Mouse (Mus musculus) liver, embryonic 14.5 days (tissue): ENCODE measurements around the gene E2f6. TPM values are rescaled to one million over a fixed set of nuclear protein-coding genes. Genes with fewer than 3 reads are reported as not detected.

ENCODE experiments used
- ATAC-seq: fragments of 200-750 bp; cut with Nextera tagmentation; 2 replicates; pipeline ENCODE4 v1.8.0; 2017; ENCODE audit warnings: moderate number of reproducible peaks, mild to moderate bottlenecking, moderate library complexity; ENCODE audit not compliant: insufficient read depth
- DNase-seq, 3 experiments: peaks; one replicate each; pipeline ENCODE4 v3.0.0-alpha.2; 2012 to 2013; ENCODE audit warnings: low read depth in 3 of 3, low spot score in 3 of 3
- H3K27ac ChIP-seq: fragments of 300-500 bp; sonication (generic); 2 replicates; pipeline ENCODE4 v1.5.1; 2014; ENCODE audit warnings: moderate library complexity, mild to moderate bottlenecking, control low read depth, inconsistent platforms
- H3K27me3 ChIP-seq: fragments of 300-500 bp; sonication (generic); 2 replicates; pipeline ENCODE4 v1.6.1; 2014; ENCODE audit warnings: mild to moderate bottlenecking, low read length, moderate library complexity; ENCODE audit not compliant: control insufficient read depth, insufficient read depth
- H3K36me3 ChIP-seq: fragments of 300-500 bp; sonication (generic); replicated peaks from 2 replicates; pipeline ENCODE4 v1.6.1; 2014; ENCODE audit warnings: low read depth; ENCODE audit not compliant: control insufficient read depth, insufficient read depth
- H3K4me1 ChIP-seq, 2 experiments: fragments of 200-500 bp in 1 of 2; fragments of 300-500 bp in 1 of 2; sonication (generic) in 1 of 2; replicated peaks; 2 replicates each; pipeline ENCODE4 v1.6.1; 2012 to 2014; ENCODE audit warnings: antibody characterized with exemption in 1 of 2, inconsistent platforms in 1 of 2, low read length in 1 of 2; ENCODE audit not compliant: control insufficient read depth in 2 of 2, insufficient read depth in 2 of 2
- H3K4me2 ChIP-seq: fragments of 300-500 bp; sonication (generic); 2 replicates; pipeline ENCODE4 v1.6.1; 2014; ENCODE audit warnings: low read depth, mild to moderate bottlenecking, control low read depth, moderate library complexity
- H3K4me3 ChIP-seq, 2 experiments: fragments of 200-500 bp in 1 of 2; fragments of 300-500 bp in 1 of 2; sonication (generic) in 1 of 2; 2 replicates each; pipeline ENCODE4 v1.5.1; 2012 to 2014; ENCODE audit warnings: low read depth in 2 of 2, low read length in 2 of 2, mild to moderate bottlenecking in 2 of 2, control low read depth in 1 of 2, inconsistent platforms in 1 of 2, moderate library complexity in 1 of 2; ENCODE audit not compliant: insufficient read depth in 1 of 2
- H3K9ac ChIP-seq: fragments of 300-500 bp; sonication (generic); replicated peaks from 2 replicates; pipeline ENCODE4 v1.6.1; 2014; ENCODE audit warnings: mild to moderate bottlenecking, control low read depth, moderate library complexity
- H3K9me3 ChIP-seq: fragments of 300-500 bp; sonication (generic); 2 replicates; pipeline ENCODE4 v1.6.1; 2016; ENCODE audit warnings: low read length, mixed read lengths; ENCODE audit not compliant: control insufficient read depth
- CTCF ChIP-seq: IDR thresholded peaks from 2 replicates; pipeline ENCODE4 v1.5.1; 2016; ENCODE audit warnings: antibody characterized with exemption, low read depth, control low read depth
- EP300 ChIP-seq: IDR thresholded peaks from 2 replicates; pipeline ENCODE4 v1.6.1; 2016; ENCODE audit warnings: antibody characterized with exemption, low read depth
- WGBS: fragments of 180-500 bp; shearing (Covaris S2); extraction: QIAGEN DNeasy Blood & Tissue Kit; methylation state at CpG from one replicate; pipeline ENCODE4 v1.1.7; 2014; ENCODE audit not compliant: insufficient replicate concordance; 5-methylcytosine and 5-hydroxymethylcytosine counted together
- polyA plus RNA-seq, 2 experiments: library from polyadenylated mRNA; depleted of rRNA in 1 of 2; stranded (reverse) in 1 of 2; unstranded in 1 of 2; fragments of >200 nt; fragmentation: Nextera tagmentation in 1 of 2; extraction: Ambion mirVana in 1 of 2; gene quantifications; 2 replicates each; pipeline versions ENCODE4 v1.2.1 to v1.2.3; 2012 to 2014

Gene E2f6
- polyA plus RNA-seq, 2 experiments = 14.3 to 15.5 TPM

DNA sequence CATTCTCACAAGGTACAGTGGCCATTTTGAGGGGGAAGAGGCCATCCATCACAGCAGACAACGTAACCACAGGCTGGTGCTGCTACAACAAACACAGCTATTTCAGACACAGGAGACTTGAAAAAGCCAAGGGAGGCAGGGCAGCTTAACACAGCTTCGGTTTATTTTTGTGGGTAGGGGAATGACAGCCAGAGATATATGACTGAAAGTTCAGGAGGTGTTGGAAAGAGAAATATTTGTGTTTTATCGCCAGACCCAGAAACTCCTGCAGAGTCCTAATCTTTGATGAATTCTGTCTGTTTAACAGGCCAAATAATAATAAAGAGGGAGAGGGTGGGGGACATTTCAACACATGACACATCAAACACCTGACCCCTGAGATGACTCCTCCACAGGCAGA lies 55.7 kb downstream of the E2f6 start:
- ATAC-seq = no peak; the same call in 1 of the 2 replicates
- no peak overlapping the region for H3K4me2 ChIP-seq
- no peak overlapping the region for H3K9ac ChIP-seq
- no peak overlapping the region for H3K4me3 ChIP-seq
- no peak overlapping the region for H3K27ac ChIP-seq
- H3K36me3 ChIP-seq = no peaks in the 10 kb centered on the region
- H3K9me3 ChIP-seq = no peaks in the 10 kb centered on the region
- no peaks in the 10 kb centered on the region for H3K27me3 ChIP-seq
- DNase-seq = no peak
- peaks cover 0 to 29% of the 10 kb centered on the region in 2 experiments; a peak in 3 of 4 replicates for H3K4me1 ChIP-seq
- no peak for TF ChIP-seq CTCF
- no peak for TF ChIP-seq EP300
- WGBS = 7% methylated on average over 3 of the region's 3 CpGs

- H3K36me3 ChIP-seq = no peaks in the 10 kb centered on the region
- DNase-seq = no peak
- H3K4me2 ChIP-seq = no peak overlapping the region
- no peak overlapping the region for H3K27ac ChIP-seq
- TF ChIP-seq EP300 (no peak), CTCF (no peak)
- H3K4me3 ChIP-seq = no peak overlapping the region
- ATAC-seq = no peak
- H3K9ac ChIP-seq = no peak overlapping the region
- no peaks in the 10 kb centered on the region for H3K9me3 ChIP-seq
- H3K27me3 ChIP-seq = no peaks in the 10 kb centered on the region
- WGBS = 53% methylated on average over 7 of the region's 7 CpGs
- H3K4me1 ChIP-seq = peaks cover 0 to 29% of the 10 kb centered on the region in 2 experiments; a peak in 3 of 4 replicates
Measured at GRCm38 (mm10) chr12:16867306-16867705, 56.5 kb downstream of the E2f6 start.

GRCm38 (mm10) chr12:16868618-16869017 lies 57.9 kb downstream of the E2f6 start:
- no peak overlapping the region for H3K4me2 ChIP-seq
- no peak for ATAC-seq
- H3K27me3 ChIP-seq = no peaks in the 10 kb centered on the region
- no peak overlapping the region for H3K27ac ChIP-seq
- no peaks in the 10 kb centered on the region for H3K9me3 ChIP-seq
- 63% methylated on average over 6 of the region's 6 CpGs for WGBS
- DNase-seq = no peak
- TF ChIP-seq CTCF (no peak), EP300 (no peak)
- no peaks in the 10 kb centered on the region for H3K36me3 ChIP-seq
- H3K9ac ChIP-seq = no peak overlapping the region
- H3K4me3 ChIP-seq = no peak overlapping the region
- peaks cover 0 to 29% of the 10 kb centered on the region in 2 experiments; a peak in 3 of 4 replicates for H3K4me1 ChIP-seq

- H3K36me3 ChIP-seq = no peaks in the 10 kb centered on the region
- H3K4me1 ChIP-seq = peaks cover 0 to 29% of the 10 kb centered on the region in 2 experiments; a peak in 3 of 4 replicates
- 52% methylated on average over 8 of the region's 8 CpGs for WGBS
- H3K9ac ChIP-seq = no peak overlapping the region
- H3K27ac ChIP-seq = no peak overlapping the region
- no peak for TF ChIP-seq CTCF
- no peaks in the 10 kb centered on the region for H3K27me3 ChIP-seq
- ATAC-seq (no peak), DNase-seq (no peak)
- H3K4me3 ChIP-seq = no peak overlapping the region
- no peak overlapping the region for H3K4me2 ChIP-seq
- H3K9me3 ChIP-seq = no peaks in the 10 kb centered on the region
Measured at GRCm38 (mm10) chr12:16869091-16869778, 58.5 kb downstream of the E2f6 start.

DNA sequence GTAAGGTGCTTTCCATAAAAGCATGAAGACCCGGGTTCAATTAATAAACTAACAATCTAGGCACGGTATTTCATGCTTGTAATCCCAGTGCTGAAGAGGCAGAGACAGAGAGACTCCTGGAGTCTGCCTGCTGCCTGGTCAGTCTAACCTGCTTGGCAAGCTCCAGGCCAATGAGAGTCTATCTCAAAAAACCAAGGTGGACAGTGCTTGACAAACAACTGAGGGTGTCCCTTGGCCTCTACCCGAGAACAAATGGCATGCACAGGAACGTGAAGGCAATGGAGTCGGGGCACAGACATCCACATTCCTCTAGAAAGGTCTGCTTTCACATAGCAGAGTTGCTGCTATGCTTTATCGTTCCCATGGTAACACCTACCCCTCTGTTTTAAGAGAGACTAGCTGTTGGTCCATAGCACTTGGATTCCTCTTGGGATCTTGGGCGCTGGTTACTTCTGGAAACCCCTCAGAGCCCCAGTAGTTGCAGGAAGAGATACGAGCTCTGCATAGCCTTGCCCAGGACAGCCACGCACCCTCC lies 59.2 kb downstream of the E2f6 start:
- Histone ChIP-seq H3K4me1 (peaks cover 0 to 36% of the 10 kb centered on the region in 2 experiments; a peak in 3 of 4 replicates), H3K4me3 (no peak overlapping the region), H3K27ac (no peak overlapping the region), H3K9me3 (no peaks in the 10 kb centered on the region), H3K9ac (no peak overlapping the region), H3K27me3 (no peaks in the 10 kb centered on the region), H3K4me2 (no peak overlapping the region), H3K36me3 (no peaks in the 10 kb centered on the region)
- WGBS = 42% methylated on average over 9 of the region's 9 CpGs
- no peak for TF ChIP-seq CTCF
- TF ChIP-seq EP300 = no peak
- no peak for ATAC-seq
- no peak for DNase-seq
